Mouse (Mus musculus) stomach, embryonic 14.5 days (tissue): Measurements from ENCODE around the gene Hist1h2bj. TPM values are rescaled to one million over a fixed set of nuclear protein-coding genes. Genes with fewer than 3 reads are reported as not detected.
"Not testable (repeated sequence)": the region's sequence is repeated elsewhere in the genome, so short reads cannot be mapped to it uniquely, and the experiment has no call there.

Experiments used
- ATAC-seq: fragments of 200-750 bp; cut with Nextera tagmentation; 2 replicates; pipeline ENCODE4 v1.8.0; 2017; ENCODE audit warnings: low read depth, moderate TSS enrichment; ENCODE audit not compliant: insufficient number of reproducible peaks, insufficient read depth, low FRiP score
- H3K27ac ChIP-seq: fragments of 300-500 bp; sonication (generic); 2 replicates; pipeline ENCODE4 v1.5.1; 2014; ENCODE audit warnings: mild to moderate bottlenecking, low read length, moderate library complexity, mixed read lengths
- H3K27me3 ChIP-seq: fragments of 300-500 bp; sonication (generic); 2 replicates; pipeline ENCODE4 v1.6.1; 2014; ENCODE audit warnings: low read length, control low read depth, mixed read lengths; ENCODE audit not compliant: control insufficient read depth, insufficient read depth
- H3K36me3 ChIP-seq: fragments of 300-500 bp; sonication (generic); 2 replicates; pipeline ENCODE4 v1.6.1; 2014; ENCODE audit warnings: mild to moderate bottlenecking, control low read depth, low read length, moderate library complexity, mixed read lengths; ENCODE audit not compliant: control insufficient read depth, insufficient read depth
- H3K4me1 ChIP-seq: fragments of 300-500 bp; sonication (generic); 2 replicates; pipeline ENCODE4 v1.6.1; 2014; ENCODE audit warnings: low read length, control low read depth, mixed read lengths; ENCODE audit not compliant: control insufficient read depth, insufficient read depth
- H3K4me2 ChIP-seq: fragments of 300-500 bp; sonication (generic); replicated peaks from 2 replicates; pipeline ENCODE4 v1.6.1; 2014; ENCODE audit warnings: low read depth, low read length, control low read depth
- H3K4me3 ChIP-seq: fragments of 300-500 bp; sonication (generic); 2 replicates; pipeline ENCODE4 v1.5.1; 2014; ENCODE audit warnings: low read depth, low read length, control low read depth
- H3K9ac ChIP-seq: fragments of 300-500 bp; sonication (generic); replicated peaks from 2 replicates; pipeline ENCODE4 v1.6.1; 2014; ENCODE audit warnings: low read depth, mild to moderate bottlenecking, control low read depth, low read length, moderate library complexity, mixed read lengths
- H3K9me3 ChIP-seq: fragments of 300-500 bp; sonication (generic); 2 replicates; pipeline ENCODE4 v1.6.1; 2016; ENCODE audit warnings: low read depth, low read length, control low read depth; ENCODE audit not compliant: control insufficient read depth
- WGBS: fragments of 180-500 bp; shearing (Covaris S2); extraction: QIAGEN DNeasy Blood & Tissue Kit; methylation state at CpG from one replicate; pipeline ENCODE4 v1.1.7; 2014; 5-methylcytosine and 5-hydroxymethylcytosine counted together
- polyA plus RNA-seq: library from polyadenylated mRNA; unstranded; fragments of >200 nt; fragmentation: Nextera tagmentation; extraction: Ambion mirVana; gene quantifications from 2 replicates; pipeline ENCODE4 v1.2.1, GENCODE M21; 2014

Hist1h2bj gene
- polyA plus RNA-seq, 1 experiment from 2014 or later: 12.4 TPM

DNA sequence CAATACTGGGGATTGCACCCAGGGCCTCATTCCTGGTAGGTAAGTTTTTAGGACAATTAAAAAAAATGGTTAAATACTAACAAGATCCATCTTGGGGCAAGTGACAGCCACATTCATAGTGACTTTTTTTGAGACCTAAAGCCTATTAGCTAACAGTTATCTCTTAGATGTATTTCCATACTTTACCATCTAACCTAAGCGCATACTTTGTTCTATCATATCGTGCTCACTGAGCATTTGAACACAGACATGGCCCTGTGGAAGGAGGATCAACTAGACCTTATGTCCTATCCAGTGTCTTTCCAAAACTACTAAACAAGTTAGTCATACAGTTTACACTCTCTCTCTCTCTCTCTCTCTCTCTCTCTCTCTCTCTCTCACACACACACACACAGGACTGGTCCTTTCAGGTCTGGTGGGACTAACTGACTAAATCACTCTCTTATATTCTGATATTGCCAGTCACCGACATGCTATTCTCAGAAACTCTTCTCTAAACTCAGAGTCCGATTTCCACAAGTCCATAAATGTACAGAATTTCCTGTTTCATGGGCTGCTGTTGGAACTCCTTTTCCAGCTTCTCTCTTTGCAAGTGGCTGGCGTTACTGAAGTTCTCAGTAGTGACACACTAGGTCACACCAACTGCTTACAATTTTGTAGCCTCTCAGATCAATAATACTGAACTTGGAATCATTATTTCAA, 9.1 kb upstream of the Hist1h2bj start:
- H3K9ac ChIP-seq: peak overlapping the region; percentile 47; the same call in 1 of the 2 replicates
- peak overlapping the region; percentile 85; the same call in 1 of the 2 replicates for H3K27ac ChIP-seq
- H3K4me2 ChIP-seq: peak overlapping the region; percentile 66
- H3K36me3 ChIP-seq: no peaks in the 10 kb centered on the region
- peak overlapping the region; percentile 32 for H3K4me3 ChIP-seq
- no peaks in the 10 kb centered on the region for H3K27me3 ChIP-seq
- no peaks in the 10 kb centered on the region for H3K9me3 ChIP-seq
- 43% methylated on average over 5 of the region's 5 CpGs for WGBS
- H3K4me1 ChIP-seq: peaks cover 5% of the 10 kb centered on the region; the same call in 1 of the 2 replicates
- no peak for ATAC-seq

DNA sequence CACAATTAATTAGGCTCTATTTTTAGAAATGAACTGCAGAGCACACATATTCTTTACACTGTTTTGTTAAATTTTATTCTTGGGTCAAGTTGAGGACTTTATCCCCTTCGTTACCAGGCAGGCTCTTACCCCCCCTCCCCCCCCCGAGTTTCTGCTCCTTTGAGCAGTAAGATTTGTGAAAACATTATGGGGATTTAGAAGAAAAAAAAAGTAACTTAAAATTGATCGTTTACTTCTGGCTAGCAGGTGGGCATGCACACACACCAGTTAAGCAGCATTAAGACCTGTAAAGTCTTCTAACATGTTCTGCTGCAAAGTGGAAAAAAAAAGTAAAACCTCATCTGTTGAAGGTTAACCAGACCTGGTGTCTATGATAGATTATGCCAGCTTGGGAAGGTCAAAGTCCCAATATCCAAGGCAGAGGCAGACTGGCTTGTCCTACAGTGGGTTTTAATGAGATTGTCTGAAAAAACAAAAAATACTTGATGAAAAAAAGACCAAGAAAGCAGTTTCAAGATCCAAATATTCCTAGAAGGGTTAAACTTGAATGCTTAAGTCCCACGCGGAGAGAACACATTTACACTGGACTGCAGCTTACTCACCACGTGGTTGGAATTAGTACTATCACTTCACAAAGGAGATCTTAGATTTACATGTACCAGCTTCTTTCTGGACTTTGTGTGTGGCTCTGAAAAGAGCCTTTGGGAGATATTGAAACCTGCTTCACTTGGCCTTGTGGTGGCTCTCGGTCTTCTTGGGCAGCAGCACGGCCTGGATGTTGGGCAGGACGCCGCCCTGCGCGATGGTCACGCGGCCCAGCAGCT, 8.4 kb upstream of the Hist1h2bj start:
- H3K4me1 ChIP-seq: peaks cover 5% of the 10 kb centered on the region; the same call in 1 of the 2 replicates
- no peaks in the 10 kb centered on the region for H3K9me3 ChIP-seq
- peak overlapping the region; percentile 47 for H3K9ac ChIP-seq
- H3K4me3 ChIP-seq: peak overlapping the region; percentile 32
- no peak; the same call in 1 of the 2 replicates for ATAC-seq
- H3K27ac ChIP-seq: peak overlapping the region; percentile 85
- peak overlapping the region; percentile 66 for H3K4me2 ChIP-seq
- WGBS: under 1% methylated on average over 11 of the region's 14 CpGs
- H3K36me3 ChIP-seq: no peaks in the 10 kb centered on the region
- H3K27me3 ChIP-seq: no peaks in the 10 kb centered on the region

DNA sequence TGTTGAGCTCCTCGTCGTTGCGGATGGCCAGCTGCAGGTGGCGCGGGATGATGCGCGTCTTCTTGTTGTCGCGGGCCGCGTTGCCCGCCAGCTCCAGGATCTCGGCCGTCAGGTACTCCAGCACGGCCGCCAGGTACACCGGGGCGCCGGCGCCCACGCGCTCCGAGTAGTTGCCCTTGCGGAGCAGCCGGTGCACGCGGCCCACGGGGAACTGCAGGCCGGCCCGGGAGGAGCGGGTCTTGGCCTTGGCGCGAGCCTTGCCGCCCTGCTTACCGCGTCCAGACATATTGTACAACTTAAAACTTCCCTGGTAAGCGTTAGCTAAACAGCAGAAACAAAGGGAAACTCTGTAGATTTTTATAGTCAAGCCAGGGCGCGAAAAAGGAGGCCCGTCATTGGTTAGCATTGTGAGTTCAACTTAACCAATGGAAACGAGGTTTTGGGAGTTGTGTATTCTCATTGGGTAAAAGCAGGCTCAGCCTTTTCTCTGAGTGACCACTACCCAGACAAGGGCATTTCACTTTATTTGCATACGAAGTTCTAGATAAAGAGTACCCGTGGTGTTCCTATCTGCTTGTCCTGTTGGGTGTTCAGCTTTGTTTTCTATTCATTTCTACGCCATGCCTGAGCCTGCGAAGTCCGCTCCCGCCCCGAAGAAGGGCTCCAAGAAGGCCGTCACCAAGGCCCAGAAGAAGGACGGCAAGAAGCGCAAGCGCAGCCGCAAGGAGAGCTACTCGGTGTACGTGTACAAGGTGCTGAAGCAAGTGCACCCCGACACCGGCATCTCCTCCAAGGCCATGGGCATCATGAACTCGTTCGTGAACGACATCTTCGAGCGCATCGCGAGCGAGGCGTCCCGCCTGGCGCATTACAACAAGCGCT, 7.5 kb upstream of the Hist1h2bj start, which contains the start of the genes Hist1h2ah and Hist1h2bk:
Gene Hist1h2ah (minus strand): TSS at position 302 of the 882 bp plus-strand sequence.
Gene Hist1h2bk (plus strand): TSS at position 604 of the 882 bp plus-strand sequence.
- H3K9ac ChIP-seq: peak within 1 kb of the TSS; percentile 47
- WGBS: under 1% methylated on average over 21 of the region's 69 CpGs
- peak; percentile 98 for ATAC-seq

DNA sequence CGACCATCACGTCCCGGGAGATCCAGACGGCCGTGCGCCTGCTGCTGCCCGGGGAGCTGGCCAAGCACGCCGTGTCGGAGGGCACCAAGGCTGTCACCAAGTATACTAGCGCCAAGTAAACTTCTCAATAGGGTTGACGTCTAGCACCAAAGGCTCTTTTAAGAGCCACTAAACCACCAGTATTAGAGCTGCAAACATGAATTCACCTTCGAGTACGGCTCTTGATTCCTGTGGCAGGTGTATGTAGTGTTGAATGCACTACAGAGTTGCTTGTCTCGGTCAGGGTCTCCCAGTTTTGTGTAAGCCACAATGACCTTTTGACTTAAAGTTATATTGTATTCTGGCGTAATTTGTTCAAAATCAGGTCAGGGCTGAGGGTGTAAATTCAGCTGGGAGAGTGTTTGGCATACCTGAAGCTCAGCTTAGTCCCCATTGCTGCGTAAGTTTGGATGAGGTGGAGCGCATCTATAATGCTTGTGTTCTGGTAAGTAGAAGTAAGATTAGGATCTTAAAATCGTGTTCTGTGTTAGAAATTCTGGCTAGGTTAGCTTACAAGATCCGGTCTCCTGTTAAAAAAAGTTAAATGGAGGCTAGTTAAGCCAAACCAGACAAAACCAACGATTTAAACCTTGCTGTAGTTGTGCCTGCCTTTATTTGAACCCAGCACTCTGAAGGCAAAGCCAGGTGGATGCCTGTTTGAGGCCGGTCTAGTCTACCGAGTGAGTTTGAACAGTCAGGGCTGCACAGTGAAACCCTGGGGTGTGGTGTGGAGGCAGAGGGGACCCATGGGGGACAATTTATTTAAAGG, 6.7 kb upstream of the Hist1h2bj start:
- H3K27ac ChIP-seq: peak overlapping the region; percentile 87
- ATAC-seq: peak; percentile 11; the same call in 1 of the 2 replicates
- 3% methylated on average over 17 of the region's 23 CpGs for WGBS

More for the DNA sequence above, 7.5 kb upstream of the Hist1h2bj start, which contains the start of the genes Hist1h2ah and Hist1h2bk:
- H3K4me3 ChIP-seq: peak within 1 kb of the TSS; percentile 32
- not testable (repeated sequence) for H3K27me3 ChIP-seq, H3K9me3 ChIP-seq, H3K4me1 ChIP-seq, H3K36me3 ChIP-seq
- peak within 1 kb of the TSS; percentile 87 for H3K27ac ChIP-seq
- H3K4me2 ChIP-seq: peak within 1 kb of the TSS; percentile 66

DNA sequence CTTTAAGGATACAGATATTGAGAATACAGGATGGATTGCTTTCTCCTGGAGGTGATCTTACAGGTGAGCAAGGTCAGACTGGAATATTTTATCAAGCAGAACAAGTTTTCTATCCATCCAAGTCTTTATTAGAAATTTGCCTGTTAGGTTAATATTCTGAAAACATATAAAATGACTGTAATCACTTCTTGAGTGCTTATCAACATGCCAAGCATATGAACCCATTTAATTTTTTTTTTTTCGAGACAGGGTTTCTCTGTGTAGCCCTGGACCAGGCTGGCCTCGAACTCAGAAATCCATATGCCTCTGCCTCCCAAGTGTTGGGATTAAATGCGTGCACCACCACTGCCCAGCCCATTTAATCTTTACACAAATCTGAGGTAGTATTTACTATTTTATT, 6.0 kb upstream of the Hist1h2bj start:
- H3K4me3 ChIP-seq: peak overlapping the region; percentile 32
- H3K9me3 ChIP-seq: no peaks in the 10 kb centered on the region
- H3K27ac ChIP-seq: peak overlapping the region; percentile 87
- peaks cover 7% of the 10 kb centered on the region; the same call in 1 of the 2 replicates for H3K4me1 ChIP-seq
- no peak for ATAC-seq
- WGBS: 58% methylated on average over 3 of the region's 3 CpGs
- no peaks in the 10 kb centered on the region for H3K36me3 ChIP-seq
- H3K4me2 ChIP-seq: peak overlapping the region; percentile 66
- H3K9ac ChIP-seq: peak overlapping the region; percentile 28
- no peaks in the 10 kb centered on the region for H3K27me3 ChIP-seq

More for the DNA sequence above, 6.7 kb upstream of the Hist1h2bj start:
- H3K9ac ChIP-seq: peak overlapping the region; percentile 28
- no peaks in the 10 kb centered on the region for H3K36me3 ChIP-seq
- H3K9me3 ChIP-seq: no peaks in the 10 kb centered on the region
- peak overlapping the region; percentile 32 for H3K4me3 ChIP-seq
- H3K4me2 ChIP-seq: peak overlapping the region; percentile 66
- H3K4me1 ChIP-seq: peaks cover 7% of the 10 kb centered on the region; the same call in 1 of the 2 replicates
- H3K27me3 ChIP-seq: no peaks in the 10 kb centered on the region

DNA sequence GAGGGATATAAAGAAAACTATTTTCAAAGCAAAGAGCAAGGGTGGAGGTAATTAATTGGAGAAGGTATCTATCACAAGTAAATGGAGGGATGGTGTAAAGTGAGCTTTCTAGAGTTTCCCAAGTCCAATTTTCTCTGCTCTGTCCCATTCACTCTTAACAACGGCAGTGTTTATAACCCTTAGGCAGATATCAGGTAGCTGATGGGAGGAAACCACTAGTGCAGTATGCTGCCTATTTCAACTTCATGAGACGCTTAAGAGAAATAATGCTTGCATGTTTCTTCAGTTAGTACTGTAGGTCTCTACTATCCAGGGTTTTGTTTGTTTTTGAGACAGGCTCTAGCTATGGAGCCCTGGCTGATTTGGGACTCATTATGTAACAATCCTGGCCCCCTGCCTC, 5.6 kb upstream of the Hist1h2bj start:
- 44% methylated on average over 2 of the region's 2 CpGs for WGBS
- no peak for ATAC-seq
- Histone ChIP-seq H3K9ac (no peak overlapping the region), H3K27me3 (no peaks in the 10 kb centered on the region), H3K9me3 (no peaks in the 10 kb centered on the region), H3K4me3 (no peak overlapping the region), H3K27ac (peak overlapping the region; percentile 87), H3K4me2 (no peak overlapping the region; the same call in 1 of the 2 replicates), H3K4me1 (peaks cover 7% of the 10 kb centered on the region; the same call in 1 of the 2 replicates), H3K36me3 (no peaks in the 10 kb centered on the region)

DNA sequence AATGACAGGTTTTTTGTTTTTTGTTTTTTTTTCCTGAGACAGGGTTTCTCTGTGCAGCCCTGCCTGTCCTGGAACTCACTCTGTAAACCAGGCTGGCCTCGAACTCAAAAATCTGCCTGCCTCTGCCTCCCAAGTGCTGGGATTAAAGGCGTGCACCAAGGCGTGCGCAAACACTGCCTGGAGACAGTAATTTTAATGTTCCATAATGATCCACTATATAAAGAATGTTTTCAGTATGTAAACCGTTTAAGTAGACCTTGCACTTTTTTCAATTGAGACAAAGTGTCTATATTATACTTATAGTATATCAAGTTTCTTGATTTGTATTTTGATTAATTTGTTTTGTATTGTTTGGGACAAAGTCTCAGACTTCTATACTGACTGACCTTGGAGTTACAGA, 3.6 kb upstream of the Hist1h2bj start:
- 67% methylated on average over 5 of the region's 5 CpGs for WGBS

More for the DNA sequence above, 3.6 kb upstream of the Hist1h2bj start:
- H3K4me2 ChIP-seq: no peak overlapping the region
- no peaks in the 10 kb centered on the region for H3K27me3 ChIP-seq
- no peak overlapping the region for H3K27ac ChIP-seq
- no peaks in the 10 kb centered on the region for H3K9me3 ChIP-seq
- H3K4me3 ChIP-seq: no peak overlapping the region
- no peak for ATAC-seq
- peaks cover 7% of the 10 kb centered on the region; the same call in 1 of the 2 replicates for H3K4me1 ChIP-seq
- no peaks in the 10 kb centered on the region for H3K36me3 ChIP-seq
- no peak overlapping the region for H3K9ac ChIP-seq
